Mouse (Mus musculus): ENCODE results near the gene Stat2. TPM values are rescaled to one million over a fixed set of nuclear protein-coding genes. Genes with fewer than 3 reads are reported as not detected.

Gene Stat2
- total RNA-seq (2023) = 10 to 100 TPM; 33.8 to 44.4 TPM

DNA sequence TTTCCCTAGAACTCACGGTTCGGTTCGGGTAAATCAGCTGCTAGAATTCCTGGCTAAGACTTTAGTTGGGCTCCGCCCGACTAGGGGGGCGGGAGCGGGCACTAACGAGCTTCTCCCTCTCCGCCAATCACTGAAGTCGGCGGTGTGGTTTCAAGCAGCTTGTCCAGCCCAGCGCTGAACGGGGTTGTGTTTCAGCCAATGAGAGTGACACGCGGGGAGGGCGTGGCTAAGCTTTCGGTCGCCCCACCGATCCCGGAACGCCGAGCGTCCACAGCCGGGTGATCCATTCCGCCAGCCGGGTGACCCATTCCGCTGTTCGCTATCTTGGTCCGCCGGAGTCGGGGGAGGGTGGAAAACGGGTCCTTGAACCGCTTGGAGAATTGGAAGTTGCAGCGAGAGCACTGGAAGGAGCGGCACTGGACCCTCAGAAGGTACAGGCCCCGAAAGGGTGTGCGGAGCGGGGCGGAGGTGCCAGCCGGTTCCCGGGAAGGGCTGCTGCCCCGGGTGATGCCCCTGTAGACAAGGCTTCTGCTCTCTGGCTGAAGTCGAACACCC is at the start of gene Stat2:
Gene Stat2 (plus strand): TSS at position 273 of the 555 bp plus-strand sequence.

DNA sequence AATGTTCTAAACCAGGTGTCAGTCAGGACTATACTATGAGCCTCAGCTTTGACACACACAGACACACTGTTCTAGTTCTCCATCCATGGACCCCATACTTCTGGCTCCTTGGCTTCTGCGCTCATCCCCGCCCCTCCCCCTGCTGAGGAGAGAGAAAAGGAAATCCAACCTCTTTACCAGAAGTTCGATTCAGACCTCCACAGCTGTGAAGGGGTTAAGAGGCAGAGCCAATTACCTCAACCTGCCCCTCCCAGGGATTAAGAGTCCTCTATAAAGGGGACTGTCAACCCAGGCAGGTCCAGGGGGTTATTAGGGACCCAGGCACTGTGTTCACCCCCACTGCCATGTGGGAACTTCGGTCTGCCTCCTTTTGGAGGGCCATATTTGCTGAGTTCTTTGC is 44.8 kb upstream of the Stat2 start, which contains the start of gene Mip:
Gene Mip (plus strand): TSS at position 301 of the 400 bp plus-strand sequence.

DNA sequence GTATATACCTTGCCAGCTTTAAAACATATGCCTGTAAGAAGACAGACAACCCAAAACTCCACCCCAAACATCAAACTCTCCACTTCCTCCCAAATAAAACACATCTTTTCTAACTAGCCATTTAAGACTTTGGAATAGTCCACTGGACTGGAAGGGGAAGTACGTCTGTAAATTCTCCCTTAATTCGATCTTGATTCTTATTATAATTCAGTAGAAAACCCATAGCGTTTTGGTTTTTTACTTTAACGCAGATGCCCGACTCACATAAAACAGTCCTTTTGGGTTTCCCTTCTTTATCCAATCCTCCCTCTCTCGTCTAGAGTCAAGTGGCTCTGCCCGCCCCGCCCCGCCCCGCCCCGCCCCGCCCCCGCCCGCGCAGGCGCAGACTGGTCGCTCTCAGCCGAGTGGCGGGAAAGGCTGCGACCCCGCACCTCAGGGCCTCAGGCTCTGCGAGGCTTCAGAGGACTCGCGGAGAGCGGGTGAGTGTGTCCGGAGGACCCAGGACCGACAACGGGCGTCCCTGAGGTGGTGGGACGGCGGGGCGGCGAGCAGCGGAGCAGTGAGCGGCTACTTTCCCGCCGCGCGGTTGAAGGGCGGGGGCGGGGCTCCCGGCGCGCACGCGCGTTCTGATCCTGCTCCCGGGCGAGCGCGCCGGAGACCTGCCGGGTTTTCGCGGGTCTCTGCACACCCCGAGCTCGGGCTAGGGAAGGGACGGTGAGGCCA is 38.5 kb upstream of the Stat2 start, which contains the start of gene Timeless:
Gene Timeless (plus strand): TSS at position 369 of the 723 bp plus-strand sequence.

DNA sequence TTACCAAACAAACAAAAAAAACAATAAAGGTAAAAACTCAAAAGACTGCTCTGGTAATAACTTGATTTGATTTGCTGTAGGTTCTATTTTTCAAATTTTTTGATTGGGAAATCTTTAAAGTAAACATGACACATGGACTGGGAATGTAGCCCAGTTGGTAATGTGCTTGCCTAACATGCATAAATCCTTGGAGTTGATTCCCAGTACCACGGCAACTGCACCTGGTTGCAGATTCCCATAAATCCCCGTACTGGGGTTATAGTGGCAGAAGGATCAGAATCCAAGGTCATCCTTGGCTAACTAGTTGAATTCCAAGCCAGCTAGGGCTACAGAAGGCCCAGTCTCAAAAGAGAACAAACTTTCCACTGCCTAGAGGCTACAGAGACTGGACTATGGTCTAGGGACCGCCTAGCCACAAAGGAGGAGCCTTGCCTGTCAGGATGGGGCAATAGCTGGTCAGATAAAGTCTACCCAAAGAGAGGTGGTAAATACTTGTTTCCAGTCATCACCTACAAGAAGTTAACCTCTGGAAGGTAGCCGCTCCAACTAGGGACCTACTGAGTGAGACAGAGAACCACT is 16.6 kb upstream of the Stat2 start, which contains the start of gene Apon:
Gene Apon (plus strand): TSS at position 420 of the 579 bp plus-strand sequence.

DNA sequence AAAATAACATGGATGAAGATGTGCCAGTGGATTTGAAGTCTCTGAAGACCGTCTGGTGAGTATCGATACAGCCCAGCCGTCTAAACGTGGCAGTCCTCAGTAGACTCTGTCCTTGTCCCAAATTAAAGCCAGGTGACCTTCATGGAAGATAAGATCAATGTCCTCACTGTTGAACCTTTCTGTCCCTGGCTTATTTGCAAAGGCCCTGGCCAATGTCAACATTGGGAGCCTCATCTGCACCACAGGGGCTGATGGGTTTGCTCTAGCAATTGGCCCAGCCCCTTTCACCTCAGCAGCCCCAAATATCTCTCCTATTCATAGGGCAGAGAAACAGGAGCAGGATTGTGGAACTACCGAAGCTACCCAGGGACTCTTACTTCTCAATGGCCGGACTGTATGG is 2.0 kb upstream of the Stat2 start, which contains the start of gene Apof:
Gene Apof (plus strand): TSS at position 301 of the 400 bp plus-strand sequence.

DNA sequence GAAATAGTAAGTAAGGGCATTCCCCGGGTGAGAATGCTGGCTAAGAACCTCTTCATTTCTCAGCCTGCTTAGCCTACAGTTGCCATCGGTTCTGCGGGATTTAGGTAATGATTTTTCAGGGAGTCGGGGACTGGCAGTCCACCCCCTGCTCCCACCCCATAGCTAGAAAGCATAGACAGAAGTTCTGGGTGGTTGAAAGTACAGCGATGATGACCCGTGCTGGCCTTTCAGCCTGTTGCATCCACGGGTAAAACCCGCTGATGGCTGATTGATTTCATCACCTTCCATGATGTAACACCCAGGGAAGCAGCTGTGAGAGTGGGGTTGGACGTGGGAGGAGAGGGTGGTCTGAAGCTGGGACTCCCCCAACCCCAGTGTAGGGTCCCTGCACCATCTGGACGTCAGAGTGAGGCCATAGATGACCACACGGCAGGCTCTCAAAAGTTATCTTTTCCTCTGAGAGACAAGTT is 28.4 kb downstream of the Stat2 start, which contains the start of gene Il23a:
Gene Il23a (minus strand): TSS at position 51 of the 470 bp plus-strand sequence.

DNA sequence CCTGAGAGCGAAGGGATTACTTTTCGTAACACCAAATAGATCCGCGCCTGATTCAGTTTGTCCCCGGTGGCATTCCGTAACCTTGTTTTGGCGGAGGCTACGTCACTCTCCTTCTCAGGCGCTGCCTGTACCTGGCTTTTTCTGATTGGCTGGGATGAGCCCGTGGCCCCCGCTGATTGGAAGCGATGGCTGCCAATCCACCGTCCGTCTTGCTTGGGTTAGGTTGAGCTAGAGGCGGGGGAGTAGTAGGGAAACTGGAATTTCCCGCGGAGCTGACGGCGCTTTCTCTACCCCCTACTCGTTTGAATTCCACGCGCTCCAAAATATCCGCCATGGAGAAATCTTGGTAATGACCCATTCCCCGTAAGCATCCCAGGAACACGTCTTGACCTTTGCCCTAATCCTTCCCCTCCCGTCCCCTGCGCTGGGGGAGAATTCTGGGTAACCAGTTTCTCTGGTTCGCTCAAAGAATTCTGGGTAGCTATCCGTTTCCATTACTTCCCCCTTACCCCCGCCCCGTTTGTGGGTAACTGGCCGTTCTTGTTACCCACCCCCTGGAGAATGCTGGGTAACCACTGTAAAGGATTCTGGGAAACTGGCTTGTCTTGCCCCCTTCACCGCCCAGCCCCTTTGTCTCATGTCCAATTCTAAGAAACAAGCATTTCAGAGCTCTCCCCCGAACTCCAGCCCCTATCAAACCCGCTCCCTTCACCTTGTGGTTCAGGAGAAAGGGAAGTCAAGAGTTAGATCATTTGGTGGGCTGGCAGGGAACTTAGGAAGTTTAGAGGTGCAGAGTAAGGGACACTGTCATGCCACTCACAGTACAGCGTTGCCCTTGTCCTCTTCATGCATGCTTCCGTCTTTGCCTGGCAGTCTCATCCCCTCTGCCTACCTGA is 33.0 kb downstream of the Stat2 start, which contains the start of gene Pan2:
Gene Pan2 (plus strand): TSS at position 210 of the 896 bp plus-strand sequence.

DNA sequence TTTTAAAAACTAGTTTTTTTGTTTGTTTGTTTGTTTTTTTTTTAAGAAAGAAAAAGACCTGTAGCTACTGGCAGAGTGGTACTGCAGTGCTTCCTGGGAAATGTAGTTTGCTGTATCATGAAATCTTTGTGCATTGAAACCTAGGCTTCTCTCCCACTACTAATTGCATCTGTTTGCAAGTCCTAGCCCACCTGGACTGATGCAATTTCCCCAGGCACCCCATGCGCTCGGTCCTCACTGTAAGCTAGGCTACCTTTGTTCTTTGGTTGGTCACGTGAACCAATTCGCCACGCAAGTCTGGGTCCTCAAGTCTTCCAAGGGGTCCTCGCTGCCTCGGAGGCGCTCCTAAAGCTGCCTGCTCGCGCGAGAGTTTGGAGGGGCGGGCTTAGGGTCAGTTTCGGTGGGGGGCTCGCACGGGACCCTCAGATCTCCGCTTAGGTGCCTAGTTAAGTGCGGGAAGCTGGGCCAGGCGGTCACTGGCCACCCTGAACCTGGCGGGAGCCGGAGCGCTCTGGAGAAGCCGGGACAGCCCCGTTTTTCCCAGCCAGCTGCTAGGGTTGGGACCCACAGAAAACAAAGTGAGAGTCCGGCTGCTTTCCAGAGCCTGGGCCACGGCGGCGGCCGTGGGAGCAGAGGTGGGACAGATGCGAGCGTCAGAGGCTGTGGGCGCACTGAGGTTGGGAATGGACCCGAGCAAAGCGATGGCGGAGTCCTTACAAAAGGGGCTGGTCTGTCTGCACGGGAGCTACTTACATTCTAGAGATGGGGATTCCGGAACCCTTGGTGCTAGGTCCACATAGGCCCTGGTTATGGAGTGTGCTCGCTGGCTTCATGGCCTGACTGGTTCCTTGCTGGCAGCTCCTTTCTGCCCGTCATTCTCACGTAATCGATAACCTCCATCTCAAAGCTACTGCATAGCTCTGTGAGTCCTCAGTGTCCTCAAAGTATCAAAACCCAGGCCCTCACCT is 52.1 kb downstream of the Stat2 start, which contains the start of gene Cnpy2:
Gene Cnpy2 (plus strand): TSS at position 319 of the 968 bp plus-strand sequence.

DNA sequence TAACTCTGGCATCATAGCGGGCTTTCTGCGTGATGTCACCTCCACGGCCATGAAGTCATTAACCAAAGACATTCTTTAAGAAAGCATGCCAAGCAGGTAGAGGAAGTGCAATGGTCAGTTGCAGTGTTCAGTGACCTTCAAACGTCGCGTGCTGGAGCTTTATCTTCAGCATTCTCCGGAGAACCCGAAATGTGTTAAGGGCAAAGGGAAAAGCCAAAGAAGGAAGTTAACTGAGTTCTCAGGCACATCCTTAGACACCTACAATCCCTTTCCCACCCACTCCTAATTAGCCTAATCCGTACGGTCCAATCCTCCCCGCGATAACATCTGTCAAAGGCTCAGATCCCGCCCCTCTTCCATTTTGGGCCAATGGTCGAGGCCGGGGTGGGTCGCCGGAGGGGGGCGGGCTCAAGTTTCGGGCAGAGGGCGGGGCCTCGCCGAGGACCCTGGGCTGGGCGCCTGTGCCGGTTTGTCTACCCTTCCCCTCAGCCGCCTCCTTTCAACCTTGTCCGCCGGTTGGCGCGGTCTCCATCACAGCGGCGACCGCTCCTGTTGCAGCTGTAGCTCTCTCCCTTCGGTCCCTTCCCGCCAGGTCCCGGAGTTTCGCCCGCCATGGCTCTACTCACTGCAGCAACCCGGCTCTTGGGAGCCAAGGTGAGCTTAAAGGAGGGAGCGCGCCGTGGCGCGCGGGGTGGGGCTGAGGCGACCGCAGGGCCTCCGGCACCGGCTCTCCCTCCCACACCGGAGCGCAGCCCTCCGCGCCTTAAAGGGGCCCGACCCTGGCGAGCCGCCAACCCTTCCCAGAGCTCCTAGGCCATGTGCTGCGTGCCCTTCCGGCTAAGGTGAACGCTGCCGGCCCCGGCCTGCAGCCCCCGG is 67.2 kb downstream of the Stat2 start, which contains the start of gene Cs:
Gene Cs (plus strand): TSS at position 429 of the 876 bp plus-strand sequence.

Other genes with a start within 250 kb of the Stat2 start
- 100 to 1,000 TPM; 305 to 359 TPM for gene Naca, start 235.0 kb upstream of the Stat2 start, total RNA-seq (2023)
- gene Ptges3, start 211.6 kb upstream of the Stat2 start, total RNA-seq (2023) = 10 to 100 TPM; 58.1 to 76.4 TPM
- gene Atp5b, start 187.3 kb upstream of the Stat2 start, total RNA-seq (2023) = 100 to 1,000 TPM; 522 to 523 TPM
- 10 to 100 TPM; 91.5 to 96.1 TPM for gene Baz2a, start 179.0 kb upstream of the Stat2 start, total RNA-seq (2023)
- 10 to 100 TPM in 1 of 2 experiments, 1 to 10 TPM in 1; 9.3 to 10.6 TPM for gene Rbms2, start 90.3 kb upstream of the Stat2 start, total RNA-seq (2023)
- under 1 TPM in 1 of 2 experiments, not detected in 1; 0.36 TPM for gene Gls2, start 76.1 kb upstream of the Stat2 start, total RNA-seq (2023)
- 1 to 10 TPM; 4.0 to 5.7 TPM for gene Spryd4, start 58.8 kb upstream of the Stat2 start, total RNA-seq (2023)
- not detected for gene Mip, start 44.7 kb upstream of the Stat2 start, total RNA-seq (2023)
- gene Timeless, start 38.5 kb upstream of the Stat2 start, total RNA-seq (2023) = 10 to 100 TPM; 23.8 to 29.8 TPM
- under 1 TPM; 0.42 to 0.64 TPM for gene Apon, start 16.5 kb upstream of the Stat2 start, total RNA-seq (2023)
- not detected for gene Apof, start 1.9 kb upstream of the Stat2 start, total RNA-seq (2023)
- gene Il23a, start 28.2 kb downstream of the Stat2 start, total RNA-seq (2023) = not detected
- gene Pan2, start 32.8 kb downstream of the Stat2 start, total RNA-seq (2023) = 10 to 100 TPM; 27.4 to 30.6 TPM
- 10 to 100 TPM; 26.9 to 36.3 TPM for gene Cnpy2, start 51.9 kb downstream of the Stat2 start, total RNA-seq (2023)
- gene Cs, start 67.2 kb downstream of the Stat2 start, total RNA-seq (2023) = 100 to 1,000 TPM in 1 of 2 experiments, 10 to 100 TPM in 1; 93.2 to 107 TPM
- gene Coq10a, start 98.4 kb downstream of the Stat2 start, total RNA-seq (2023) = 10 to 100 TPM; 15.4 to 17.8 TPM
- gene Ankrd52, start 106.6 kb downstream of the Stat2 start, total RNA-seq (2023) = 10 to 100 TPM; 35.0 to 42.4 TPM
- gene Slc39a5, start 130.7 kb downstream of the Stat2 start, total RNA-seq (2023) = not detected
- 10 to 100 TPM; 31.6 to 43.5 TPM for gene Nabp2, start 140.9 kb downstream of the Stat2 start, total RNA-seq (2023)
- 10 to 100 TPM; 37.6 to 38.5 TPM for gene Rnf41, start 141.1 kb downstream of the Stat2 start, total RNA-seq (2023)
- gene Smarcc2, start 188.7 kb downstream of the Stat2 start, total RNA-seq (2023) = 10 to 100 TPM; 95.0 to 97.7 TPM
- 1,000 to 10,000 TPM; 1,139 to 1,227 TPM for gene Myl6, start 223.6 kb downstream of the Stat2 start, total RNA-seq (2023)
- gene Myl6b, start 228.1 kb downstream of the Stat2 start, total RNA-seq (2023) = 1 to 10 TPM in 1 of 2 experiments, under 1 TPM in 1; 0.98 to 1.8 TPM

All from neutrophil, adult 59 days (primary cell).